Comparison of ENCODE assay signal across 8 mouse cellular contexts in the genomic region with DNA sequence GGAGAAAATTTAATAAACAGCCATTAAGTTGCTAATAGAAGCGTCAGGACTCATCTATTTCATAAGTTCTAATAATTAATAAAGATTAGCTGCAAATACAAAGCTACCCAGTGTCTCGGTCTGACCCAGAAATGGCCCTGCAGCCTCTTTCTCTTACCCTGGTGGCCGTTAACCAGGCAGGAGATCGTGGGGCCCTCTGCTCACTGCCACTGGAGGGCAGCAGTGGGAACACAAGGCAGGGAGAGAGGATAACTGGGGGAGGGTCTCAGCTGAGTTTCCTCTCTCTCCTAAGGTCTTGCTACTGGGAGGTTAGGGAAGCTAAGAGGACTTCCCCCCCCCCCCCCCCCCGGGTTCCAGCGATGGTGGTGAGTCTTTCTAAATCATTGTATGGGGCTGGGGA.
DNase-seq lines count a peak whose midpoint lies in the region; ATAC-seq lines count a peak whose summit lies in the region.

No protein-coding gene starts in this region.

- no peak overlapping the region for H3K4me3 ChIP-seq in liver, embryonic 12.5 days

- 15% methylated on average over 5 of the region's 6 CpGs for WGBS in liver, embryonic 12.5 days (ENCODE audit: insufficient replicate concordance)

- H3K36me3 ChIP-seq in liver, embryonic 12.5 days: no peaks in the 10 kb centered on the region

- H3K4me1 ChIP-seq in liver, embryonic 12.5 days: no peaks in the 10 kb centered on the region

- no peaks in the 10 kb centered on the region for H3K9me3 ChIP-seq in liver, embryonic 12.5 days (replicated peaks)

- no peaks in the 10 kb centered on the region for H3K27me3 ChIP-seq in liver, embryonic 12.5 days (replicated peaks)

- H3K9ac ChIP-seq in liver, embryonic 12.5 days: no peak overlapping the region

- H3K27ac ChIP-seq in liver, embryonic 12.5 days: no peak overlapping the region

- H3K4me2 ChIP-seq in liver, embryonic 12.5 days: no peak overlapping the region

- DNase-seq in cerebellum, adult 18-20 months: peak; percentile 27 to 28
- peak; percentile 43 for DNase-seq in liver
- peak; percentile 68 for DNase-seq in embryo, embryonic 9.5 days (ENCODE audit: extremely low spot score)
- peak; percentile 69 for DNase-seq in mesoderm, embryonic 11.5 days (ENCODE audit: low read depth, low spot score)
- no peak for DNase-seq in frontal cortex, postnatal 36 days (ENCODE audit: low spot score in 2 of 2)
- no peak for DNase-seq in layer of hippocampus, adult 9-11 months

- no peak for ATAC-seq in cerebellum, adult (ENCODE audit: insufficient number of reproducible peaks, low FRiP score, low TSS enrichment)
- ATAC-seq in liver, embryonic 12.5 days: no peak

Comparison
In these comparisons a context has a peak if more than half of its experiments do, and no peak if none do; other contexts are left out.
1. DNase-seq: peak in cerebellum, adult 18-20 months (2 of 2), liver (single experiment), embryo, embryonic 9.5 days (single experiment) and mesoderm, embryonic 11.5 days (single experiment); none in frontal cortex, postnatal 36 days (0 of 2) and layer of hippocampus, adult 9-11 months (single experiment).